Mouse (Mus musculus) heart, adult 2 months (tissue): ENCODE measurements around the gene Limch1.

Experiments
- CTCF ChIP-seq: fragments of 200-600 bp; IDR thresholded peaks from 2 replicates; pipeline ENCODE4 v1.8.1; 2022; ENCODE audit warnings: antibody characterized with exemption, mild to moderate bottlenecking, moderate library complexity
- EP300 ChIP-seq: fragments of 200-500 bp; IDR thresholded peaks from 2 replicates; pipeline ENCODE4 v1.6.1; 2011; ENCODE audit warnings: low read depth, low read length, control low read depth; ENCODE audit not compliant: insufficient read depth
- POLR2A ChIP-seq: fragments of 200-500 bp; IDR thresholded peaks from 2 replicates; pipeline ENCODE4 v1.6.1; 2011; ENCODE audit warnings: mild to moderate bottlenecking, low read depth, low read length, control low read depth; ENCODE audit not compliant: insufficient read depth

DNA sequence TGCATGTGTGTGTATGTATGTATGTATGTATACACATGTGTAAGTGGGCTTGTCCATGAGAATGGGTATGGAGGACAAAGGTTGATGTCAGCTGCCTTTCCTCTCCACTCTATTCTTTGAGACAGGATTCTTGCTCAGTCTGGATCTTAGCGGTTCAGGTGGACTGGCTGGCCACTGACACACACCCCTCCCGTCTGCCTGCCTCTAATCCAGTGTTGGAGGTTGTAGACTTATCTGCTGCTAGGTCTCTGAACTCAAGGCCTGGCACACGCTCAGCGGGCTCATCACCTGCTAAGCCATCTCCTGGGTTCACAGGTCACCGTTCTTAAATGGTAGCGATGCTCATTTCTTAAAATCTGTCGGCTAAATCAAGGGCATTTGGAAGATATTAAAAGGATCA is 60.7 kb downstream of the Limch1 start:
- TF ChIP-seq CTCF (no peak), EP300 (no peak), POLR2A (no peak)
